Mouse (Mus musculus): ENCODE measurements around the gene Clk4.

GRCm38 (mm10) chr11:51220308-51220707 is 41.2 kb upstream of the Clk4 start, which contains the start of gene Gm12569:
- no peak for TF ChIP-seq CTCF (IDR thresholded peaks at IDR 0.05; ENCODE audit: control insufficient read depth, insufficient read depth, insufficient replicate concordance, low read depth, low read length)
- no peak for TF ChIP-seq POLR2A (IDR thresholded peaks at IDR 0.05; ENCODE audit: control insufficient read depth, low read depth, low read length)
